14 mouse cellular contexts compared by ENCODE assay signal in genomic region chr6:143174226-143174625, GRCm38 (mm10).
"Had no signal": no experiment of that assay in that cellular context is flagged by ENCODE, and none has a peak within 500 bp of the region (broad histone marks: within the 10 kb centered on the region; RNA-seq: fewer than 3 reads in every experiment).

No protein-coding gene starts in this region.

- H3K4me2 ChIP-seq: liver, embryonic 13.5 days; midbrain, embryonic 12.5 days; neural tube, embryonic 13.5 days had no signal

- ATAC-seq: midbrain, embryonic 16.5 days had no signal

- H3K27me3 ChIP-seq: liver, embryonic 13.5 days; midbrain, embryonic 12.5 days; neural tube, embryonic 13.5 days had no signal

- H3K9me3 ChIP-seq: liver, embryonic 13.5 days; midbrain, embryonic 12.5 days; neural tube, embryonic 13.5 days had no signal

- DNase-seq: kidney, adult 8-10 months; kidney, postnatal 14 days; kidney, postnatal 4 days; left cerebral cortex, postnatal 4 days; liver, embryonic 13.5 days; lung, adult 2 months; lung, postnatal 14 days; retina, postnatal 1 day; right cerebral cortex, postnatal 25 days; thymus, postnatal 25 days had no signal

- H3K4me3 ChIP-seq: liver, embryonic 13.5 days; midbrain, embryonic 12.5 days; myocyte; neural tube, embryonic 13.5 days had no signal

- H3K9ac ChIP-seq: liver, embryonic 13.5 days; midbrain, embryonic 12.5 days; neural tube, embryonic 13.5 days had no signal

- H3K27ac ChIP-seq: liver, embryonic 13.5 days; midbrain, embryonic 12.5 days; neural tube, embryonic 13.5 days had no signal
